Mouse (Mus musculus): ENCODE results near the gene Kctd15. TPM values are rescaled to one million over a fixed set of nuclear protein-coding genes. Genes with fewer than 3 reads are reported as not detected.

Kctd15 gene
- total and polyA plus RNA-seq, 3 experiments = not detected

DNA sequence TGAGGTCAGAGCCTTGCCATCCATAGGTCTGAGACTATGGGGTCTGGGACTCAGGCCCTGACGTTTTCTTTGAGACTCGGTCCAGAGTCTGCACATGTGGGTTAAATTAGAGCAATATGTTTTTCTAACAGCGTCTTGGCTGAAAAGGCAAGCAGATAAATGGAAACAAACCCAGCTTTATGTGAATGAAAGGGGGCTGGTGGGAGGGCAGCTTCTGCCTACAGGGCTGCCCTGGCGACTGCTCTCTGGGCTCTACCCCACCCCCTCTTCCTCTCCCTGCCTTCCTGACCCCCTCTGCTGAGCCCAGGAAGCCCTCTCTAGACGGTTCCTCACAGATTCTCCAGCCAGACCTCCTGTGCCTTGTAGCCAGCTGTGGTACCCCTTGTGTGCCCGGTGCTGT is 46.1 kb downstream of the Kctd15 start:
- no peaks in the 10 kb centered on the region for H3K27me3 ChIP-seq (ENCODE audit: control insufficient read depth in 1 of 2, insufficient read depth in 2 of 2, low read length in 2 of 2)
- H3K36me3 ChIP-seq (ENCODE audit: control insufficient read depth in 1 of 2, insufficient read depth in 2 of 2, low read length in 2 of 2) = no peaks in the 10 kb centered on the region
- H3K4me3 ChIP-seq (ENCODE audit: control insufficient read depth in 1 of 2, insufficient read depth in 1 of 2, low read depth in 2 of 2, low read length in 2 of 2) = no peak overlapping the region
- H3K9ac ChIP-seq (ENCODE audit: control insufficient read depth, low read depth, low read length, poor library complexity, severe bottlenecking) = no peak overlapping the region
- H3K27ac ChIP-seq (ENCODE audit: control insufficient read depth, low read depth, low read length) = no peak overlapping the region
- no peaks in the 10 kb centered on the region for H3K9me3 ChIP-seq (replicated peaks; ENCODE audit: insufficient read depth, low read length)
- TF ChIP-seq BHLHE40 (IDR thresholded peaks at IDR 0.05; ENCODE audit: borderline replicate concordance, low read depth, low read length) (no peak), ZKSCAN1 (IDR thresholded peaks at IDR 0.05; ENCODE audit: low read depth, low read length) (no peak), SIN3A (IDR thresholded peaks at IDR 0.05; ENCODE audit: low read length) (no peak)
- no peak for DNase-seq (ENCODE audit: low read depth, low spot score)
- no peaks in the 10 kb centered on the region for H3K79me2 ChIP-seq (ENCODE audit: control insufficient read depth, insufficient read depth, low read length, poor library complexity)
- H3K4me1 ChIP-seq (ENCODE audit: control insufficient read depth in 1 of 2, insufficient read depth in 2 of 2, low read length in 2 of 2) = no peaks in the 10 kb centered on the region

DNA sequence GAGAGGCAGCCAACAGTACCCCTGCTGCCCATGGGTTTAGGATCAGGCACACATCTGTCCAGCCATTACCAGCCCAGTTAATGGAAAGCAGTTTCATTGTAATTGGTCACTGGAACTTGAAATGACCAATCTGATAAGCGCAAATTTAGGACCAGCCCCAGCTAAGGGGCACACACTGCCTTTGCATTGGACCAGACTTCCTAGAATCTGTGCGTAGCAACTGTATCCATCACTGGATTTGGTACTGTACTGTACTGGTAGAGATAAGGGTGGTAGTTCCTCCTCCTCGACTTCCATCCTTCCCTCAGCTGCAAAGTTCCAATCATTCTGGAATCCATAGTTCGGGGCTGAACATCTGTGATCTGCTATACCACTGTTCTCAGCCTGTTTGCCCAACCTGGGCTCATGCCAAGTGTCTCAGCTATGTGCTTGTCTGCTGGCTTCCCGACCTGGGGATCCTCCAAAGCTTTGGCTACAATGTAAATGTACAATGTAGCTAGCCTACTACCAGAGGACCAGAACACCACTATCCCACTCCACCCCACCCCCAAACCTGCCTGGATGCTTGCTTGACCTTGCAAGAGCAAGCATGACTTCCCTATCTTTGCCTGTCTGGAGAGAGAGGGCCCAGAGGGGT is 49.1 kb downstream of the Kctd15 start:
- H3K9me3 ChIP-seq (replicated peaks; ENCODE audit: insufficient read depth, low read length) = no peaks in the 10 kb centered on the region
- no peak for DNase-seq (ENCODE audit: low read depth, low spot score)
- H3K27me3 ChIP-seq (ENCODE audit: control insufficient read depth in 1 of 2, insufficient read depth in 2 of 2, low read length in 2 of 2) = no peaks in the 10 kb centered on the region
- TF ChIP-seq MEF2A (IDR thresholded peaks at IDR 0.05; ENCODE audit: extremely low read depth, insufficient replicate concordance, low read depth, low read length, poor library complexity, severe bottlenecking) = no peak
- no peak for TF ChIP-seq GABPA (IDR thresholded peaks at IDR 0.05; ENCODE audit: low read depth, low read length)
- TF ChIP-seq NRF1 (IDR thresholded peaks at IDR 0.05; ENCODE audit: insufficient read depth, low read depth, low read length, poor library complexity, severe bottlenecking) = no peak
- no peak for TF ChIP-seq ZNF384 (IDR thresholded peaks at IDR 0.05; ENCODE audit: low read depth, low read length)
- no peak for TF ChIP-seq MYB (IDR thresholded peaks at IDR 0.05; ENCODE audit: low read depth, low read length)
- TF ChIP-seq GATA1 (IDR thresholded peaks at IDR 0.05; ENCODE audit: low read depth, low read length) = no peak
- TF ChIP-seq CHD2 (IDR thresholded peaks at IDR 0.05; ENCODE audit: low read length) = no peak
- no peak for TF ChIP-seq USF2 (IDR thresholded peaks at IDR 0.05; ENCODE audit: borderline replicate concordance in 1 of 2, insufficient read depth in 1 of 2, low read depth in 1 of 2, low read length in 2 of 2)
- no peaks in the 10 kb centered on the region for H3K36me3 ChIP-seq (ENCODE audit: control insufficient read depth in 1 of 2, insufficient read depth in 2 of 2, low read length in 2 of 2)
- no peaks in the 10 kb centered on the region for H3K4me1 ChIP-seq (ENCODE audit: control insufficient read depth in 1 of 2, insufficient read depth in 2 of 2, low read length in 2 of 2)
- no peak overlapping the region for H3K4me3 ChIP-seq (ENCODE audit: control insufficient read depth in 1 of 2, insufficient read depth in 1 of 2, low read depth in 2 of 2, low read length in 2 of 2)
- H3K27ac ChIP-seq (ENCODE audit: control insufficient read depth, low read depth, low read length) = no peak overlapping the region
- no peak overlapping the region for H3K9ac ChIP-seq (ENCODE audit: control insufficient read depth, low read depth, low read length, poor library complexity, severe bottlenecking)
- no peaks in the 10 kb centered on the region for H3K79me2 ChIP-seq (ENCODE audit: control insufficient read depth, insufficient read depth, low read length, poor library complexity)

DNA sequence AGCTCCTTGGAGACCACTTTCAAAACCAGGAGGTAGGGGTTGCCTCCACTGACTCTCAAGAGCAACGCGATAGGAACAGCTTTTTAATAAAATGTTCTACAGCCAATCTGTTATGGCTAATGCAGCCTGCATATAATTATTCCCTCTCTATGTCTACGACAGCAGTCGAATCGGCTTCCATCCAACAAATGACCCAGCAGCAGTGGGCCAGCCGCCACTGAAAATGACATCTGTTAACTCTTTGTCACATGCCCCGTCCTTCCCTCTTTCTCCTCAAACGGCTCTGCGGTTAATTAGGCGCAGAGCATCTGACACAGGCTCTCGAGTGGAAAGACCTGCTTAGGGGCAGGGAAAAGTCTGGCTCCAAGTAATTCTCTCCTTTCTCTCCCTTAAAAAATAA is 49.8 kb downstream of the Kctd15 start:
- H3K4me1 ChIP-seq (ENCODE audit: control insufficient read depth in 1 of 2, insufficient read depth in 2 of 2, low read length in 2 of 2) = no peaks in the 10 kb centered on the region
- no peak for DNase-seq (ENCODE audit: low read depth, low spot score)
- no peak for TF ChIP-seq JUND (IDR thresholded peaks at IDR 0.05; ENCODE audit: low read depth, low read length)
- no peak for TF ChIP-seq ZKSCAN1 (IDR thresholded peaks at IDR 0.05; ENCODE audit: low read depth, low read length)
- TF ChIP-seq MYB (IDR thresholded peaks at IDR 0.05; ENCODE audit: low read depth, low read length) = no peak
- no peak for TF ChIP-seq UBTF (IDR thresholded peaks at IDR 0.05; ENCODE audit: borderline replicate concordance, insufficient read depth, low read depth, low read length)
- no peak for TF ChIP-seq ZMIZ1 (IDR thresholded peaks at IDR 0.05; ENCODE audit: low read depth, low read length)
- TF ChIP-seq MAFK (IDR thresholded peaks at IDR 0.05; ENCODE audit: borderline replicate concordance, low read depth, low read length) = no peak
- TF ChIP-seq ZNF384 (IDR thresholded peaks at IDR 0.05; ENCODE audit: low read depth, low read length) = no peak
- TF ChIP-seq GATA1 (IDR thresholded peaks at IDR 0.05; ENCODE audit: low read depth, low read length) = no peak
- no peak for TF ChIP-seq ETS1 (IDR thresholded peaks at IDR 0.05; ENCODE audit: low read depth, low read length)
- TF ChIP-seq POLR2AphosphoS5 (IDR thresholded peaks at IDR 0.05; ENCODE audit: borderline replicate concordance, low read depth, low read length) = no peak
- no peak for TF ChIP-seq MAZ (IDR thresholded peaks at IDR 0.05; ENCODE audit: low read depth, low read length)
- no peak for TF ChIP-seq POLR2AphosphoS2 (IDR thresholded peaks at IDR 0.05; ENCODE audit: low read length)
- no peak for TF ChIP-seq SIN3A (IDR thresholded peaks at IDR 0.05; ENCODE audit: low read length)
- H3K9me3 ChIP-seq (replicated peaks; ENCODE audit: insufficient read depth, low read length) = no peaks in the 10 kb centered on the region
- no peaks in the 10 kb centered on the region for H3K27me3 ChIP-seq (ENCODE audit: control insufficient read depth in 1 of 2, insufficient read depth in 2 of 2, low read length in 2 of 2)
- no peaks in the 10 kb centered on the region for H3K79me2 ChIP-seq (ENCODE audit: control insufficient read depth, insufficient read depth, low read length, poor library complexity)
- H3K9ac ChIP-seq (ENCODE audit: control insufficient read depth, low read depth, low read length, poor library complexity, severe bottlenecking) = no peak overlapping the region
- no peak overlapping the region for H3K4me3 ChIP-seq (ENCODE audit: control insufficient read depth in 1 of 2, insufficient read depth in 1 of 2, low read depth in 2 of 2, low read length in 2 of 2)
- H3K27ac ChIP-seq (ENCODE audit: control insufficient read depth, low read depth, low read length) = no peak overlapping the region
- H3K36me3 ChIP-seq (ENCODE audit: control insufficient read depth in 1 of 2, insufficient read depth in 2 of 2, low read length in 2 of 2) = no peaks in the 10 kb centered on the region
